Mouse (Mus musculus) ES-Bruce4 (cell line): ENCODE measurements around the gene Gm21962.

Experiments used
- CTCF ChIP-seq: IDR thresholded peaks from one replicate; pipeline ENCODE4 v1.8.1; 2011; ENCODE audit warnings: low read depth, low read length
- EP300 ChIP-seq: IDR thresholded peaks from 2 replicates; pipeline ENCODE4 v1.6.1; 2011; ENCODE audit warnings: low read depth, low read length; ENCODE audit not compliant: insufficient read depth

- TF ChIP-seq CTCF (no peak), EP300 (no peak)
These were observed 48.3 kb upstream of the Gm21962 start for GRCm38 (mm10) chr3:137622895-137623580.
